Mouse (Mus musculus) skeletal muscle tissue, adult 2 months (tissue): ENCODE measurements around the gene Rpgrip1.

Experiments
- DNase-seq: peaks from one replicate; pipeline ENCODE4 v3.0.0-alpha.2; 2012; ENCODE audit warnings: low read depth, low spot score

Rpgrip1 gene

GRCm38 (mm10) chr14:52197156-52197878, 86.8 kb downstream of the Rpgrip1 start, which contains the start of gene Supt16:
Gene Supt16, minus strand, starts transcription at chr14:52197416.
- DNase-seq, result peak; percentile 64

GRCm38 (mm10) chr14:52198141-52198540, 87.6 kb downstream of the Rpgrip1 start:
- no peak for DNase-seq

- no peak for DNase-seq
These were observed 88.9 kb downstream of the Rpgrip1 start for GRCm38 (mm10) chr14:52199412-52199811.
